Mouse (Mus musculus): ENCODE measurements around the gene Pklr.

Pklr gene

GRCm38 (mm10) chr3:89163643-89164245 lies 27.8 kb downstream of the Pklr start:
- DNase-seq (ENCODE audit: low read depth, low spot score): peak; percentile 47

- peak; percentile 97 for DNase-seq (ENCODE audit: low read depth, low spot score)
These were observed 28.7 kb downstream of the Pklr start, which contains the start of gene Clk2 for GRCm38 (mm10) chr3:89164506-89165267. Gene Clk2 (plus strand): TSS chr3:89164795.

DNA sequence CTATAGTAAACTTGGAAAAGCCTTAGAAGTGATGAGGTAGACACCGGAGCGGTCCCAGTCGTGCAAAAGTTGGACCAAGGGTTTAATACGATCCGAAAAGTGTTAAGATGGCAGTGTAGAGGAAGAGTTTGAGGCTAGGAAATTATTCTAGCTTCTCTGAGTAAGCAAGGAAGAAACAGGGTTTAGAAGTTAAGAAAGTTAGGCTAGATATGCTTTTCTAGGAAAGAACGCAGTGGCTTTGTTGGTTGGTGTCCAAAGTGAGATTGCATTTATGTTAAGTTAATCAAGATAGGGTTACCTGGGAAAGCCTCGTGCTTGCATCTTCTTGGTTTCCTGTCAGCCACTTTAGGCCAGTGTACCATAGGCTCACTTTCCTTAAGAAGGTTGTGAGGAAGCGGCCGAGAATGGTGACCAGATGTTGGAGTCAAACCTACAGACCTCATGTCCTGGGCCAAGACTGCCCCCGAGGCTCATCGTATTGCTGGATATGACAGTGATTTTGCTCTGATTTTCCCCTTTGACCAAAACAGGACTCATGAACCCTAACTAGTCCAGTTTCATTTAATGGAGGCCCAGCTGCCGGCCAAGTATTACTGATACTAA lies 29.4 kb downstream of the Pklr start:
- peak; percentile 39 for DNase-seq (ENCODE audit: low read depth, low spot score)

- DNase-seq (ENCODE audit: low read depth, low spot score): no peak
These were observed 31.0 kb downstream of the Pklr start for GRCm38 (mm10) chr3:89166945-89167344.

DNA sequence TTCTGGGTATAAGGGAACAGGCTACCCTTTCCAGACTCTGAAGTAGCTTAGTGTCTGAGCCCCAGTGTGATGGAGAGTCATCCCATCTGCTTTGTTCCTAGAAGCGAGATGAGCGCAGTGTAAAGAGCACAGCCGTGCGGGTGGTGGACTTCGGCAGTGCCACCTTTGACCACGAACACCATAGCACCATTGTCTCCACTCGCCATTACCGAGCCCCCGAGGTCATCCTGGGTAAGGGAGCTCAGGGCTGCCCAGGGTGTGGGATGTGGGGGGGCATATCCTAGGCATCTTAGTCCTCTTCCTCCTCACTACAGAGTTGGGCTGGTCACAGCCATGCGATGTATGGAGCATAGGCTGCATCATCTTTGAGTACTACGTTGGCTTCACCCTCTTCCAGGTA lies 38.9 kb downstream of the Pklr start:
- no peak for DNase-seq (ENCODE audit: low read depth, low spot score)

- no peak for DNase-seq (ENCODE audit: low read depth, low spot score)
These were observed 39.6 kb downstream of the Pklr start for GRCm38 (mm10) chr3:89175544-89175943.

- DNase-seq (ENCODE audit: low read depth, low spot score): no peak
These were observed 40.5 kb downstream of the Pklr start for GRCm38 (mm10) chr3:89176421-89176820.

DNA sequence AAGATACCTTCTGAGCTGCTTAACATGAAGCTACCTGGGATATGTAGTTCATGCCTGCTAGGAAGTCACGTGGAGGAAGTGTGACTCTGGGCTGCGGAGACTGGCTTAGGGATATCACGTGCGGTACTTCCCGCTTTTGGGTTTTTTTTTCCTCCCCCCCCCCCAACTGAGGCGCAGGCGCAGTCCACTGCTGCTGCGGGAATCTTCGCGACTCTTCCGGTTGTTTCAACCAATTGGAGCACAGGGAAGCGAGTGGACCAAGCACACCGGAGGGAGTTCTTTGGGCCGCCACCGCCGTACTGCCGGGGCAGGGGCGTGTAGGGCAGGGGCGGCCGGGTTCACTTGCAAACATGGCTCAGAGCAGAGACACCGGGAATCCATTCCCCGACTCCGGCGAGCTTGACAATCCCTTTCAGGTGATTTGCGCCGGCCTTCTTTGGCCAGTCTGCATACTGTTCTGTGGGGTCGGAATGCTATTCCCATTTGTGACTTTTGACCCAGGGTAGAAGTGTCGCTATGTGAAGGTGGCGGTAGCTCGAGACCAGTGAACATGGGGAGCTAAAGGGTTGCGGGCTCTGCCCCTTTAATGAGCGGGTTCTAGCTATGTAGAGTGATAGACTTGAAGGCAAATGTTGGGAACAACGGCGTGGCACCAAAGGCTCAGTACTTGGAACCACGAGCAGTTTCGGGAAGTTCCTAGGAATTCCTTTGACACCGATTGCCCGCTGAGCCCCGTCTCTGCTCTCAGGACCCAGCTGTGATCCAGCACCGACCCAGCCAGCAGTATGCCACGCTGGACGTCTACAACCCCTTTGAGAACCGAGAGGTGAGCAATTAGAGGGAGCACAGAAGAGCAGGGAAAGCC lies 41.5 kb downstream of the Pklr start, which contains the start of gene Scamp3:
Scamp3 (plus strand) TSS at position 232 of the 865 bp plus-strand sequence.
- peak; percentile 98 for DNase-seq (ENCODE audit: low read depth, low spot score)

GRCm38 (mm10) chr3:89178107-89178385 lies 42.1 kb downstream of the Pklr start:
- DNase-seq (ENCODE audit: low read depth, low spot score): no peak

DNA sequence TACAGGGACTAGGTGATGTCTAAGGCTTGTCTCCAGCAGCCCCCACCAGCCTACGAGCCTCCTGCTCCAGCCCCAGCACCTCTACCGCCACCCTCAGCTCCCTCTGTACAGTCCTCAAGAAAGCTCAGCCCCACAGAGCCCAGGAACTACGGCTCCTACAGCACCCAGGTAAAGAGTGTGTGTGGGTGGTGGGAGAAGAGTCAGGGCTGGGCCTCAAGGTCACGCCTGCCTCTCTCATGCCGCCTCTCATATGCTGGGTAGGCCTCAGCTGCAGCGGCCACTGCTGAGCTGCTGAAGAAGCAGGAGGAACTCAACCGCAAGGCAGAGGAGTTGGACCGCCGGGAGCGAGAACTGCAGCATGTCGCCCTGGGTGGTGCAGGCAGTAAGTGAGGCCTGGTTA lies 43.1 kb downstream of the Pklr start:
- peak; percentile 57 for DNase-seq (ENCODE audit: low read depth, low spot score)

GRCm38 (mm10) chr3:89181749-89182500 lies 46.0 kb downstream of the Pklr start:
- no peak for DNase-seq (ENCODE audit: low read depth, low spot score)

GRCm38 (mm10) chr3:89182531-89183057 lies 46.7 kb downstream of the Pklr start:
- DNase-seq (ENCODE audit: low read depth, low spot score): peak; percentile 64

DNA sequence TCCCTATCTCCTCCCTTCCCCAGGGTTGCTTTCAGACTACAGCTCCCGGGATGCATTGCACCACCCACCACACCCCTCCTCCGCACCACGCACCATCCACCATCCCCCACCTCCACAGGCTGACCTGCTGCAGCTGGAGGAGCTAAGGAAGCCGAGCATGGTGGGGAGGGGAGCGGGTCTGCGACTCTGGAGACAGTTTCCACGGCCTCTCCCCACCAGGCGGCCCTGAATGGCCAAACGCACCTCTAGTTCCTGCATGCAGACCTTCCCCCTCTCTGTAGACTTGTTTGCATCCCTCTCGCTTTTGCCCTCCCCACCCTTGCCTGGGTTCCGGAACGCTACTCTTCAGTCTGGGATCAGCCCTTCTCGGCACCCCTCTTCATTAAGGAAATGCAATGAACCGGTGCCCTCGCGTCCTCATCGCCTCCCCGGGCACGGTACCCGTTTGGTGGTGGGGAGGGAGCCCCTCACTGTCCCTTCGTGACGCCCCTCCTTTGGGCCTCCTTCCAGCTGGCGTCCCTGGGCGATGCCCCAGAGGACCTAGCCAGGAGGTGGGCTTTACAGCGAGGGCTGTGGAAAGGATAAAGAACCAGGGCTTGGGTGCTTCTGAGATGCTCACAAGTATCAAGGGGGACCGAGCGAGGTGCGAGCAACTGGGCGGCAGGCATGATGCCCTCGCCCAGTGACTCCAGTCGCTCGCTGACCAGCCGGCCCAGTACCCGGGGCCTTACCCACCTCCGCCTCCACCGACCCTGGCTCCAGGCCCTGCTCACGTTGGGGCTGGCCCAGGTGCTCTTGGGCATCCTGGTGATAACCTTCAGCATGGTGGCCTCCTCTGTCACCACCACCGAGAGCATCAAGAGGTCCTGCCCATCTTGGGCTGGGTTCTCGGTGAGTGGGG lies 47.4 kb downstream of the Pklr start, which contains the start of gene Fam189b:
Fam189b (plus strand) TSS at position 86 of the 901 bp plus-strand sequence.
- peak; percentile 77 for DNase-seq (ENCODE audit: low read depth, low spot score)

DNA sequence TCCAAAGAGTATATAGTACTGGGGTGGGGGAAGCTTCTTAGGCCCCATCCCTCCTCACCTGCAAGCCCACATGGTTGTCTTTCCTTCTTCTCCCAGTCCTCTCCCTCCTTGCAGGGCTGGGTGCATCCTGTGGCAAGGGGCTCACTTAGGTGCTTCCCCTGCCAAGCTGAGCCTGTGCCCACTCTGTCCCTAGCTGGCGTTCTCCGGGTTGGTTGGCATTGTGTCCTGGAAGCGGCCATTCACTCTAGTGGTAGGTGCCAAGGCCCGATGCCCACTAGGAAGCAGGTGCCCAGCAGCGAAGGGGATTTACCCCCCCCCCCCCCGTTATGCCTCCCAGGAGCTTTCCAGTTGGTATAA lies 48.0 kb downstream of the Pklr start:
- no peak for DNase-seq (ENCODE audit: low read depth, low spot score)

DNA sequence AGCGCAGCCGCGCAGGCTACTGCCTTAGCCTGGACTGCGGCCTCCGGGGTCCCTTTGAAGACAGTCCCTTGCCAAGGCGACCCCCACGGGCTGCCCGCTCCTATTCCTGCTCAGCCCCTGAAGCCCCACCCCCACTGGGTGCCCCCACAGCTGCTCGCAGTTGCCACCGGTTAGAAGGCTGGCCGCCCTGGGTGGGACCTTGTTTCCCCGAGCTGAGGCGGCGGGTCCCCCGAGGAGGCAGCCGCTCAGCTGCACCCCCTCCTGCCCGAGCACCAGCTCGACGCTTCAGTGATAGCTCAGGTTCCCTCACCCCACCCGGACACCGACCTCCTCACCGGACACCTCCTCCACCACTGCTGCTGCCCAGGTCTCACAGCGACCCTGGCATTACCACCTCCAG lies 51.3 kb downstream of the Pklr start:
- DNase-seq (ENCODE audit: low read depth, low spot score): peak; percentile 33

GRCm38 (mm10) chr3:89187690-89188477 lies 51.9 kb downstream of the Pklr start:
- peak; percentile 76 for DNase-seq (ENCODE audit: low read depth, low spot score)

DNA sequence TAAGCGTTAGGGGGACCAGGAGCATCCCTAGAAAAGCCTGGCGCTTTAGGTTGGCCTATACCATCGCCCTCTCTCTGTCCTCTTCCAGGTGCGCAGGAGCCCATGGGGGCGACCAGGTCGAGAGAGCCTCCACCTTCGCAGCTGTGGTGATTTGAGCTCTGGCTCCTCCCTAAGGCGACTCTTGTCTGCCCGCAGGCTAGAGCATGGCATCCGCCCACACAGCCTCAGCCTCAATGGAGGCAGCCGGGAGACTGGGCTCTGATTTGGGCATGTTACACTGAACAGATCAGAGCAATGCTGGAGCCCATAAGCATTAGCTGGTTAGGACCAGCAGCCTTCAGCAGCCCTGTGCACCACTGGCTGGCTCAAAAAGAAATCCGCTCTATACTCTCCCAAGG lies 52.5 kb downstream of the Pklr start:
- peak; percentile 73 for DNase-seq (ENCODE audit: low read depth, low spot score)

- DNase-seq (ENCODE audit: low read depth, low spot score): peak; percentile 81
These were observed 54.5 kb downstream of the Pklr start for GRCm38 (mm10) chr3:89190436-89190835.

- no peak for DNase-seq (ENCODE audit: low read depth, low spot score)
These were observed 57.4 kb downstream of the Pklr start for GRCm38 (mm10) chr3:89193351-89193750.

All from CD4-positive helper T cell, adult 2 months (primary cell).